Mouse (Mus musculus) ES-E14 (cell line): ENCODE data around the gene Rex2. TPM values are rescaled to one million over a fixed set of nuclear protein-coding genes. Genes with fewer than 3 reads are reported as not detected.
"Not testable (repeated sequence)": the region's sequence is repeated elsewhere in the genome, so short reads cannot be mapped to it uniquely, and the experiment has no call there.

ENCODE experiments used
- DNase-seq: peaks from one replicate; pipeline ENCODE4 v3.0.0-alpha.2; 2013; ENCODE audit warnings: low read depth, low spot score
- H3K27ac ChIP-seq: 2 replicates; pipeline ENCODE4 v1.5.1; 2012; ENCODE audit warnings: low read depth, mild to moderate bottlenecking, low read length, moderate library complexity, mixed read lengths; ENCODE audit not compliant: poor library complexity, insufficient read depth, severe bottlenecking
- H3K36me3 ChIP-seq: 2 replicates; pipeline ENCODE4 v1.6.1; 2012; ENCODE audit warnings: mild to moderate bottlenecking, low read length, moderate library complexity, mixed read lengths; ENCODE audit not compliant: control insufficient read depth, poor library complexity, insufficient read depth, severe bottlenecking
- H3K4me1 ChIP-seq, 2 experiments: fragments of 150-350 bp in 1 of 2; sonication (generic) in 1 of 2; 2 replicates each; pipeline ENCODE4 v1.6.1; 2012; ENCODE audit warnings: low read length in 2 of 2, mild to moderate bottlenecking in 1 of 2, mixed read lengths in 1 of 2; ENCODE audit not compliant: control insufficient read depth in 2 of 2, insufficient read depth in 2 of 2, poor library complexity in 1 of 2
- H3K4me3 ChIP-seq, 2 experiments: fragments of 150-350 bp in 1 of 2; sonication (generic) in 1 of 2; 2 replicates each; pipeline ENCODE4 v1.5.1; 2012; ENCODE audit warnings: low read length in 2 of 2, low read depth in 1 of 2, mild to moderate bottlenecking in 1 of 2, mixed read lengths in 1 of 2; ENCODE audit not compliant: insufficient read depth in 1 of 2, poor library complexity in 1 of 2, severe bottlenecking in 1 of 2
- H3K9ac ChIP-seq: 2 replicates; pipeline ENCODE4 v1.6.1; 2012; ENCODE audit warnings: low read depth, mild to moderate bottlenecking, low read length, mixed read lengths; ENCODE audit not compliant: poor library complexity, insufficient read depth, severe bottlenecking
- H3K9me3 ChIP-seq: fragments of 150-350 bp; sonication (generic); 2 replicates; pipeline ENCODE4 v1.6.1; 2012; ENCODE audit warnings: low read depth, mild to moderate bottlenecking, low read length; ENCODE audit not compliant: control insufficient read depth, insufficient read depth
- in situ Hi-C, 2 experiments: fragments of 600-800 bp; cut with MboI; formaldehyde crosslinking; loops; one replicate each; pipeline ENCODE4 v1.15.1; 2025; ENCODE audit warnings: low sequenced_read_pairs in 2 of 2, inconsistent platforms in 1 of 2; ENCODE audit not compliant: unreplicated experiment in 2 of 2
- total RNA-seq: library from RNA; depleted of rRNA; stranded (reverse); fragments of 300-350 nt; gene quantifications from 2 replicates; pipeline ENCODE4 v1.2.3, GENCODE M21; 2012; rRNA removed

Gene Rex2
- 188 and 233 TPM in 2 replicates for total RNA-seq

DNA sequence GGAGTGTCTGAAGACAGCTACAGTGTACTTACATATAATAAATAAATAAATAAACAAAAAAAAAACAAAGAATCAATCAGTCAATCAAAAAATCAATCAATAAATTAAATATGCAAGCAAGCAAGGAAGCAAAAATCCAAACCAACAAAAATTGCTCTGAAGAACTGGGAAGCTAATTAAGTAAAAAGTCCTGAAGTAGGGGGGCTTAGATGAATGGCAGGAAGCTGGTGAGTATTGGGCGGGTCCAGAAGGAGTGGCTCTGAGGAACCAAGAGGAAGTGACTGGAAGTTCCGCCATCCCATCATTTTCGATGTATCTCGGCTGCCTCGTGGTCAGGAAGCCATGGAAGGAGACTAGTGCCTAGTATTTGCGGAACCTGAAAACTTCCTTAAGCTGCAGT, at the start of gene Rex2:
TSS of gene Rex2 (plus strand) at position 301 of the 400 bp plus-strand sequence.
- H3K9me3 ChIP-seq, in situ Hi-C loops, H3K27ac ChIP-seq, DNase-seq, H3K36me3 ChIP-seq, H3K4me1 ChIP-seq, H3K9ac ChIP-seq: not testable (repeated sequence)
- H3K4me3 ChIP-seq = peak within 1 kb of the TSS; percentile 48 to 58; a peak in 3 of 4 replicates

DNA sequence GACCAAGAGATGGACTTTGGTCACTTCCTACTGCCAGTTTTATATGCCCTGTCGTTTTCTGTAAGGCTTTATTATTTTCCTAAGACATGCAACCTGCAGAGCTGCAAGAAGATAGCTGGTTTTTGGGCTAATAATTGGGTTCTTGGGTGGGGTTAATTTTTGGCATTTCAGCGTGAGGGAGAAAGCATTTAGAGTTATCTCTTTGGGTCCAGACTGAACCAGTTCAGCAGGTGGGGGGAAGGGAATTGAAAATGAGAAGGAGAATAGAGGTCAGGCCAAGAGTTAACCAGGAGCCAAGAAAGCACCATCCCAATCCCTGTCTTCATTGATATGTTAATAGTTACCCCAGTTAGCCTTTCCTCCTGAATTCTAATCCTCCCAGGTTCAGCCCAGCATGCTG, 45.1 kb upstream of the Rex2 start:
- H3K9me3 ChIP-seq, H3K4me1 ChIP-seq, H3K36me3 ChIP-seq, in situ Hi-C loops, H3K9ac ChIP-seq, H3K27ac ChIP-seq: not testable (repeated sequence)
- H3K4me3 ChIP-seq = peak overlapping the region in 1 of 2 experiments; percentile 40; a peak in 1 of 4 replicates
- DNase-seq = peak; percentile 47

GRCm38 (mm10) chr4:147018400-147018799, 3.2 kb upstream of the Rex2 start:
- H3K4me3 ChIP-seq, in situ Hi-C loops, H3K9me3 ChIP-seq, H3K27ac ChIP-seq, H3K9ac ChIP-seq, H3K4me1 ChIP-seq, H3K36me3 ChIP-seq, DNase-seq: not testable (repeated sequence)

- H3K36me3 ChIP-seq, H3K9ac ChIP-seq, H3K4me1 ChIP-seq, in situ Hi-C loops, H3K9me3 ChIP-seq, DNase-seq: not testable (repeated sequence)
- H3K4me3 ChIP-seq = 0 out of 4 replicates have a peak overlapping the region, but pooled peaks of 1 of the 2 experiments have one; percentile 4
- H3K27ac ChIP-seq = peak overlapping the region; percentile 42; the same call in 1 of the 2 replicates
Observed at GRCm38 (mm10) chr4:147026374-147026773, 4.7 kb downstream of the Rex2 start.

GRCm38 (mm10) chr4:147031308-147032036, 9.8 kb downstream of the Rex2 start:
- H3K9ac ChIP-seq, in situ Hi-C loops, H3K4me3 ChIP-seq, H3K27ac ChIP-seq, H3K4me1 ChIP-seq, DNase-seq, H3K9me3 ChIP-seq, H3K36me3 ChIP-seq: not testable (repeated sequence)

GRCm38 (mm10) chr4:147063768-147064167, 42.1 kb downstream of the Rex2 start:
- DNase-seq, in situ Hi-C loops, H3K9me3 ChIP-seq, H3K27ac ChIP-seq, H3K4me3 ChIP-seq, H3K9ac ChIP-seq, H3K4me1 ChIP-seq, H3K36me3 ChIP-seq: not testable (repeated sequence)

GRCm38 (mm10) chr4:147065861-147066260, 44.2 kb downstream of the Rex2 start:
- H3K27ac ChIP-seq, H3K36me3 ChIP-seq, DNase-seq, H3K9me3 ChIP-seq, H3K4me1 ChIP-seq, H3K4me3 ChIP-seq, H3K9ac ChIP-seq, in situ Hi-C loops: not testable (repeated sequence)

GRCm38 (mm10) chr4:147066380-147066779, 44.7 kb downstream of the Rex2 start:
- in situ Hi-C loops = not testable (repeated sequence)

More at GRCm38 (mm10) chr4:147066380-147066779, 44.7 kb downstream of the Rex2 start:
- not testable (repeated sequence) for H3K27ac ChIP-seq, H3K9ac ChIP-seq, H3K36me3 ChIP-seq, H3K9me3 ChIP-seq, DNase-seq, H3K4me3 ChIP-seq, H3K4me1 ChIP-seq
